Mouse (Mus musculus): ENCODE data around the gene Trim7.
"Not testable (repeated sequence)": the region's sequence is repeated elsewhere in the genome, so short reads cannot be mapped to it uniquely, and the experiment has no call there.

Gene Trim7

GRCm38 (mm10) chr11:48823536-48823972 is 2.4 kb upstream of the Trim7 start:
- peak in 1 of 2 experiments; percentile 59 for DNase-seq (ENCODE audit: low spot score in 2 of 2)

DNA sequence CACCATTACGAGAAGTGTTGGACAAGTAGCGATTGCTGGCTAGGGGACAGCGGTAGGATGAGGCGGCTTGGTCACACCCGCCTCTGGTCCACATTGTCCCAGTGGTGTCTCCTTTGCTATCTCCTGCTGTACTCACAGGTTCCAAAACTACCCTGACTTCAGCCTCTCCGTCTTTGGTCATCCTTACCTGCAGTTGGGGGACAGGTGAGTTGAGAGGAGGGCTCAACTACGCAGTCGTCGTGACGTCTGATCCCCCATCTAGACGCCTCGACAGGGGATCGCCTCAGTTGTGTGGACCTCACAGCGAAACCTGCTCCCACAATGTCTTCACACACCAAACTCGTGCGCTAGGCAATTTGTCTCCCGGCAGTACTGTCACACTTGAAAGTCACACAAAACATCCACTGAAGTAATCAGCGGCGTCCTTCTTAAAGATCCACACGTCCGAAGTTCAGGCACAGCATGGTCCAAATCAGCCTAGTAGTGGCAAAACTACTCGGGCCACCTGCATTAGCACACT is 1.6 kb upstream of the Trim7 start:
- no peak for DNase-seq (ENCODE audit: low spot score in 2 of 2)

DNA sequence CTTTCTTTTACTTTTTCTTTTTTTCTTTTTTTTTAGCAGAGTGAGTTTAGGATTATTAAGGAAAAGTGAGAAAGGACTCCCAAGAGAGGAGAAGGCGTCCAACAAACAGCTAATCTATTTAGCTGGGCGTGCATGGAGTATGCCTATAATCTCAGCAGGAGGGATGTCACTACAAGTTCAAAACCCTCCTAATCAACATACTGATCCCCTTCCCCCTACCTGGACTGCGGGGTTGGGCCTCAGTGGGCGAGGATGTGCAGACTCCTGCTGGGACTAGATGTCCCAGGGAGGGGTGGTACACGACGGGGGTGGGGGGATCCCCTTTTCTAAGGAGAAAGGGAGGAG is 784 bp downstream of the Trim7 start:
- no peak for DNase-seq (ENCODE audit: low spot score in 2 of 2)

GRCm38 (mm10) chr11:48827926-48828325 is 2.0 kb downstream of the Trim7 start:
- DNase-seq (ENCODE audit: low spot score in 2 of 2), result no peak

DNA sequence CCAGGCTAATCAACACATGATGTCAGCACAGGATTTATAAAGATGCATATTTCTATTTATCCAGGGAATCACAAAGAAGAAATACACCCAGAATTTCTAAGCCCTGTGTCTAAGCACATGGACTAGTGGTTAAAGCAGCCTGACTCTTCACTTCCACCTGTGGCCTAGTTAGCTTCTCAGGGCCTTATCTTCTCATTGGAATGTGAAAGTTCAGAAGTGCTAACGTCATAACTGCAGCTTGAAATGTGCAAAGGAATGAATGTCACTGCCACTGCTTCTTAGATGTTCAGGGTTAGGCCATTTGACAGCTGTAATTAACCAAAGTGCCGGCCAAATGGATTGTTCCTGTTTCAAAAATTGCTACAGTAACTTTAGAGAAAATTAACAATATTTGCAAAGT is 4.3 kb downstream of the Trim7 start:
- no peak for DNase-seq (ENCODE audit: low spot score in 2 of 2)

DNA sequence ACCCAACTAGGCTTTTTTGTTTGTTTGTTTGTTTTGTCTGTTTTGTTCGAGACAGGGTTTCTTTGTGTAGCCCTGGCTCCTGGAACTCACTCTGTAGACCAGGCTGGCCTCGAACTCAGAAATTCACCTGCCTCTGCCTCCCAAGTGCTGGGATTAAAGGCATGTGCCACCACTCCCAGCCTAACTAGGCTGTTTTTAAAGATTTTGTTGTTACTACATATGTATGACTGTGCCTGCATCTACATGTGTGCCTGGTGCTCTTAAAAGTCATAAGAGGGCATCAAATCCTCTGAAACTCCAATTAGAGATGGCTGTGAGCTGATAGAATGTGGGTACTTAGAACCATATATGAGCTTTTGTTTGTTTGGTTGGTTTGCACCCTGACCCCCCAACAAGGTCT is 5.3 kb downstream of the Trim7 start:
- no peak for DNase-seq (ENCODE audit: low spot score in 2 of 2)

DNA sequence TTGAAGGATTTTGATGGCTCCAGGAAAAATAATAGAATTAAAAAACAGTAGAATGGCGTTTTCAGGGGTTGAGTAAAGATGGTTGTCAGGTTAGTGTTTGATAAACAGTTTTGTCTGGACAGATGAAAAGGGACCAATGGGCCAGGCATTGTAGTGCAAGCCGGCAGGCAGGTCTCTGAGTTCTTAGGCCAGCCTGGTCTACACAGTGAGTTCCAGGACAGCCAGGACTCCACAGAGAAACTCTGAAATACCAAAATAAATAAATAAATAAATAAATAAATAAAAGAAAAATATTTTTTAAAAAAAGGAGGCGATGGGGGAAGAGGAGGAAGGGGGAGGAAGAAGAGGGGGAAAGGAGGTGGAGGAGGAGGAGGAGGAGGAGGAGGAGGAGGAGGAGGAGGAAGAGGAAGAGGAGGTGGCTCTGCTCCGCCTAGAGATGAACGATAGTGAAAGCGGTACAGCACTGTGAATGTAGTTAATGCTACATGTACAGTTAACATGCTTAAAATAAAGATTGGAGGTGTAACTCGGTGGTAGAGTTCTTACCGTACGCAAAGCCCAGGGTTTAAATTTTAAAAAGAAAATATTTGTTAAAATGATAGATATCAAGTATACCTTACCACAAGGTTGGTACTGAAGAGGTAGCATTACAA is 7.3 kb downstream of the Trim7 start:
- no peak for DNase-seq (ENCODE audit: low spot score in 2 of 2)

- peak in 1 of 2 experiments; percentile 94 for DNase-seq (ENCODE audit: low spot score in 2 of 2)
These were observed 8.0 kb downstream of the Trim7 start for GRCm38 (mm10) chr11:48833731-48834639.

GRCm38 (mm10) chr11:48835923-48836322 is 10.0 kb downstream of the Trim7 start:
- DNase-seq (ENCODE audit: low spot score in 2 of 2), result no peak

GRCm38 (mm10) chr11:48836990-48837309 is 11.0 kb downstream of the Trim7 start:
- no peak for DNase-seq (ENCODE audit: low spot score in 2 of 2)

DNA sequence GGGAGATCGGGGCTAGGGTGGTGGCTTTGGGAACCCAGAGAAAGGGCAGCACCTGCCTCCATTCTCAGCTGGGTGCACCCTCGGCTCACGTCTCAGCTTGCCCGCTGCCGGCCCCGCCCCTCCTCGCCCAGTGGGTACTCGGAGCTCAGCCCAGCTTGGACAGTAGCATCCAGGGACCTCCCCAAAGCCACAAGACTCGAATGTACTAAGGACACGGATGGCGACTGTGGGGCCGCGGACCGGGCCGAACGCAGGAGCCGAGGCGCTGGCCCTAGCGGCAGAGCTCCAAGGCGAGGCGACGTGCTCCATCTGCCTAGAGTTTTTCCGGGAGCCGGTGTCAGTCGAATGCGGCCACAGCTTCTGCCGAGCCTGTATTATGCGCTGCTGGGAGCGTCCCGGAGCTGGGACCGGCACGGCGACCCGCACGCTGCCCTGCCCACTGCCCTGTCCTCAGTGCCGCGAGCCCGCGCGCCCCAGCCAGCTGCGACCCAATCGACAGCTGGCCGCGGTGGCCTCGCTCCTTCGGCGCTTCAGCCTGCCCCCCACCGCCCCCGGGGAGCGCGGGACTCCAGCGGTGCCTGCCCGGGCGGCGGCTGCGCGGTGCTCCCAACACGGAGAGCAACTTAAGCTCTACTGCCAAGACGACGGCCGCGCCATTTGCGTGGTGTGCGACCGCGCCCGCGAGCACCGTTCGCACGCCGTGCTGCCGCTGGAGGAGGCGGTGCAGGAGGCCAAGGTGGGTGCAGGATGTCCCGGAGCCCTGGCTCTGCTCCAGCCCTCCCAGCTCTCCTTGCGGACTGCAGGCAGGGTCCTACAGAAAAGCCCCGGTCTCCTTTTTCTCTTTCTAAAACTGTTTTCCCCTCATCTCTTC is 11.6 kb downstream of the Trim7 start:
- DNase-seq (ENCODE audit: low spot score in 2 of 2), result peak in 1 of 2 experiments; percentile 46

- DNase-seq (ENCODE audit: low spot score in 2 of 2), result no peak
These were observed 12.3 kb downstream of the Trim7 start for GRCm38 (mm10) chr11:48838181-48838797.

- DNase-seq (ENCODE audit: low spot score in 2 of 2), result no peak
These were observed 13.1 kb downstream of the Trim7 start for GRCm38 (mm10) chr11:48838879-48839680.

- DNase-seq (ENCODE audit: low spot score in 2 of 2), result no peak
These were observed 14.9 kb downstream of the Trim7 start for GRCm38 (mm10) chr11:48840805-48841204.

- no peak for DNase-seq (ENCODE audit: low spot score in 2 of 2)
These were observed 15.3 kb downstream of the Trim7 start for GRCm38 (mm10) chr11:48841213-48841612.

DNA sequence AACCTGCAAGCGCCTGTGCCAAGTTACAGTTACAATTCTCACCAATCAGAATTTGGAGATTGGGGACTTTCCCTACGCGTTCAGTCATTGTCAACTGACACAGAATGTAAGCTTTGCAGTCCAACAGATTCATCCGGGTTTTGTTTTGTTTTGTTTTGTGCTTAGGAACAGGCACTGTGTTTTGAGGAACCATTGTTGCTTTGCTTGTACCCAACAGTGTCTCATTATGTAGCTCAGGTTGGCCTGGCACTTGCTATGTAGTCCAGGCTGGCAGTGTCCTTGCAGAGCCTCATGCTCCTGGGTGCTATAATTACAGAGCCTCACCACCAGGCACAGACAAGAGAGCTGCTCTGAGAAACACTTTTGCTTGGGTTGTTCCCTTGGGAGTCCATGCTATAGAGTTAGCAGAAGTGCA is 16.4 kb downstream of the Trim7 start:
- DNase-seq (ENCODE audit: low spot score in 2 of 2), result no peak

DNA sequence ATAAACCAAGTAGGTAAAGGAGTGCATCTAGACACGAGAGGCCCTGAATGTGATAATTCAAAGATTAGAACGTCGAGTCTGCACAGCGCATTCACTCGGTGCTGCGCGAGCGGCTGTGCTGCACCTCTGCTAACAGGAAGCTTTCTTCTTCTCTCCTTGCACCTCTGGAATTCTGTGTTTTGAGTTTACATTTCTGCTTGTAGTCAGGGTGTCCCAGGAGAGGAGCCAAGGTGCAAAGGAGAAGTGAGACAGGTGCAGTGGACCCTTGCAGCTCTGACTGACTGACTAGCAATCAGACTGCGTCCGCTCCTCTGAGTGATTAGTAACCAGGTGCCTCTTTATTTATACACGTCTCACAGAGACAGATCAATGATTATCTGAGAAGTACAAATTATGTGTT is 17.3 kb downstream of the Trim7 start:
- DNase-seq (ENCODE audit: low spot score in 2 of 2), result no peak

DNA sequence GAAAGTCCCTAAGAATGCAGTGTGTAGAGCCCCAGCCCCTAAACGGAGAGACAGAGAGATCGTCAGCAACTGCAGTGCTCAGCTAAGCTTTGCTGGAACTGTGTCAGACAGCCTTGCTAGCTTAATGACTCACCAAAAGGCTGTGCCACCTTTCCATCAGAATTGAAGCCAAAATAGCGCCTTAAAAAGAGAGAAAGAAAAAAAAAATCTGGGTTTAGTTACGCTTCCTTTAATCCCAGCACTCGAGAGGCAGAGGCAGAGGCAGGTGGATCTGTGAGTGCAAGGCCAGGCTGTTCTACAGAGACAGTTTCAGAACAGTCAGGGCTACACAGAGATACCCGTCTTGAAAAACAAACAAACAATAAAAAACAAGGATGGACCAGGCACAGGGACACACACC is 18.4 kb downstream of the Trim7 start:
- no peak for DNase-seq (ENCODE audit: low spot score in 2 of 2)

DNA sequence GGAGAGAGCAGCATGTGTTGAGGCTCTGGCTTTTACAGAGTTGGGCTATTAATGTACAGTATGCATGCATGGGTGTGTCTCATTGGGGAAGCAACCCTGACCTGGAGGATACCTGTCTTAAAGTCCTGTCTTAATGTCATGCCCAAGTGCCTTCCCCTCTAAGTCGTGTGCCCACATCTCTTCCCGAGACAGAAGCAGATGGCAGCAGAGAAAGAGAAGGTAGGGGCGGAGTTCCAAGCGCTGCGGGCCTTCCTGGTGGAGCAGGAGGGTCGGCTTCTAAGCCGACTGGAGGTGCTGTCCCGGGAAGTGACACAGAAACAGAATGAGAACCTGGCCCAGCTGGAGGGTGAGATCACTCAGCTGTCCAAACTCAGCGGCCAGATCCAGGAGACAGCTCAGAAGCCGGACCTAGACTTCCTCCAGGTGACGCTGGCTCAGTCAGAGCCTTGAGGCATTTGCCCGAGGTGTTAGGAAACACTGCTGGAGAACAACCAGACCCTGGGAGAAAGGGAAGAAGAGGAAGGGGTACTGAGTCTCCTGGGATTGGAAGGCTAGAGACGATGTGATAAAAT is 19.4 kb downstream of the Trim7 start:
- DNase-seq (ENCODE audit: low spot score in 2 of 2), result no peak

DNA sequence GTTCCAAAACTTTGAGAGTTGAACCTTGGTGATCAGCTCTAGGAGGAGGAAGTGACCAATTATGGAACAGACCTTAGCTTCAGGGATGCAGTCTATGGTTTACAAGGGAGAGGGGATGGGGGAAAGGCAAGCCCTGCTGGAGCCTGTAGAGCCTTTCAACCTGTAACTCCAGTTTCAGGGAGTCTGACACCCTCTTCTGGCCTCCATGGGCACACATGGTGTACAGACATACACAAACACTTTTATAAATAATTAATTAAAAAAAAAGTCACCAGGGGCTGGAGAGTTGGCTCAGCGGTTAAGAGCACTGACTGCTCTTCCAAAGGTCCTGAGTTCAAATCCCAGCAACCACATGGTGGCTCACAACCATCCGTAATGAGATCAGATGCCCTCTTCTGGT is 20.4 kb downstream of the Trim7 start:
- DNase-seq (ENCODE audit: low spot score in 2 of 2), result not testable (repeated sequence)
